Mouse (Mus musculus): ENCODE results near the gene Fscn1.

- TF ChIP-seq CTCF (IDR thresholded peaks at IDR 0.05; ENCODE audit: low read depth, low read length) (no peak), POLR2A (IDR thresholded peaks at IDR 0.05; ENCODE audit: borderline replicate concordance, low read depth, low read length) (no peak)
These were observed 37.4 kb downstream of the Fscn1 start for GRCm38 (mm10) chr5:142997526-142997925.

Measured in bone marrow macrophage, adult 2 months (primary cell).